Mouse (Mus musculus): ENCODE results near the gene Pspn.
A peak's percentile ranks its signal among the peaks of the same experiment; 100 is the strongest.

DNA sequence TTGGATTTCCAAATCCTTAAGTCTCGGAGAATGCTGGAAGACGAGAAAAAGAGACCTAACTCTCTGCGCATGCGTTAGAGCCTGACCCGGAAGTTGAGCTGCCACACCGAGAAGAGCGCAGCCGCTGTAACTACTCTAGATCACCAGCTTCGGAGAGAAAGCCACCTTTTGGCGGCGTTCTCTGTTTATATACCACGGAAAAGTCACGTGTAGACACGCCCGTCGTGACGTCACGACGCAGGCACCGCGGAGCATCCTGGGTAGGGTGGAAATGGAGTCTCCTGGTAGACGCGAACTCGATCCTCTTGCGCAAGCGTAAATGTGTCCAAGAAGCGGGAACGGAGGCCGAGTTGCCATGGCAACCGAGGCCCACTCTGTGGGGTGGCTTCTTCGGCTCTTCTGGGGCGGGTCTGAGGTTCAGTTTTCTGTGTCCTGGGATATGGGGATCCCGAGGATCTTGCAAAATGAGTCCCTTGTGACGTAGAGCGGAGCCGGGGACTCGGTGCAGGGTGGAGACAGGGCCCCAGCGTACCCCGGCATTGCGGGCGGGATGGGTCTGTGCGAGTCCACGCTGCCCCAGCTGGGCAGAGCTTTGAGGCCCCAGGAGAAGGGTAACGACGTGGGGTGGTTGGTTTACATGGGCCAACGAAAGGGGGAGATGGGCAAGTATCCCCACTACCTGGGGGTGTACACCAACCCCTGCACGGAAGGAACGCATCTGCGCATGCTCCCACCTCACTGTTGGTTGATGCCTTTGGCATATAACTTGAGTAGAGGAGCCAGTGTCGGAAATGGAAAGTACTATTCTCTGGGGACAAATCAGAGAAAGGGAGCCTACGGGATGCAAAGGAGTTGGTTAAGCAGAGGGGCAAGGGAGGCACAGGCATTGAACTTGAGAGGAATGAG, 11.7 kb upstream of the Pspn start, which contains the start of the genes Gtf2f1 and Gm17949:
- TF ChIP-seq CTCF (IDR thresholded peaks at IDR 0.05; ENCODE audit: low read depth) (peak; percentile 7; the same call in 1 of the 2 replicates), EP300 (IDR thresholded peaks at IDR 0.05; ENCODE audit: low read depth) (no peak)

All from heart, postnatal 0 days (tissue).